Mouse (Mus musculus) kidney, postnatal 10 days (tissue): Measurements from ENCODE around the gene Cobll1.

ENCODE experiments used
- DNase-seq: peaks from one replicate; pipeline ENCODE4 v3.0.0; 2021; ENCODE audit warnings: mixed read lengths

Gene Cobll1

GRCm38 (mm10) chr2:65083411-65083810 lies 155.8 kb downstream of the Cobll1 start:
- no peak for DNase-seq

DNA sequence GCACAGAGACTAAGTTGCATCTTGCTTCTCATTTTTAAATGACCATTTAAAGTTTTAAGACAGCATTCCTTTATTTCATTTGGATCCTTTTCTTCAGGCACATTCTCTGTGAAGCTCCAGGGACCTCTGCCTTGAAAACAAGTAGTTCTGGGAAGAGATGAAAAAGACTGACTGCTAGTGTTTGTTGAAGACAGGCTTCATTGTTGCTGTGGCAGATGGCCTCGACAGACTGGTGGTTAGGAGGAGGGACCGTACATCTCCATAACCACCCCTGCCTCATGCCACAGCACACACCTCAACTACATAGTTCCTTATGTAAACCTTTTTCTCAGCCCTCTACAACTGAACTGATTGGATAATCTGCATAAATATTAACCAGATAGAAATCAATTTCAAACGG lies 161.7 kb downstream of the Cobll1 start:
- DNase-seq: no peak

DNA sequence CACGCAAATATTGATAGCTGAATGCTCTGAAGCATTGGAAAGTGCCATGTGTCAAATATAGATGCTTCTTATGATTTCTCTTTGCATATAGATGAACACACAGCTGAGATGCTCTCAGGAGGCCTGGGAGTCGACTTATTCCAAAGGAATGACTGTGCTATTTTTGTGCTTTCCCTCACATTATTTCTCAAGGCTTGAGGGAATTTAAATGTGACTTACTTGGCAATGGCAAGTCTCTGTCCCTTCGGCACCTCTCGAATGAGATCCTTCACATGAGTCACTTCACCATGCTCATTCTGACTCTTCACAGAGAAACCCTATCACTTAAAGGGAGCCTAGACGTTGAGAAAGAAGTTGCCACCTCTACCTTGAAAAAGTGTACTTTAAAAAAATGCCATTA lies 163.4 kb downstream of the Cobll1 start:
- DNase-seq: no peak

DNA sequence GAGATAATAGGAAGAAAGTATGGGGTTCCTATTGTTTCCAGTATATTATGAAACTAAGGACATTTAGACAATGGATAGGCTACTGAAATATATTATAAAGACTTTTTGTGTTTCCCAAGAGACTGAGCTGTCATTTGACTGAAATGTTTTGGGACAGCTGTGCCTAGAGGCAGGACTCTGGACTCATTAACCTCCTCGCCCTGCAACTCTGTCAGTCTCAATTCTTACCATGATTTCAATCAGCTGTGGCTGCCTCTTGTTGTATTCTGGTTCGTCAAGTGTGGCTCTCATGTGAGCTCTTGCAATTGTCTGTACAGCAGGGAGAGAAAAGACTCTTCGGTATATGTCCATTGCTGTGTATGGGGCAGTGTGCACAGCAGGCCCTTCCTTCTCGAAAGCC lies 163.8 kb downstream of the Cobll1 start:
- no peak for DNase-seq

GRCm38 (mm10) chr2:65072205-65072604 lies 167.0 kb downstream of the Cobll1 start:
- no peak for DNase-seq

GRCm38 (mm10) chr2:65053764-65054163 lies 185.4 kb downstream of the Cobll1 start:
- no peak for DNase-seq

- DNase-seq: no peak
Measured at GRCm38 (mm10) chr2:65052191-65053012, 186.8 kb downstream of the Cobll1 start.

DNA sequence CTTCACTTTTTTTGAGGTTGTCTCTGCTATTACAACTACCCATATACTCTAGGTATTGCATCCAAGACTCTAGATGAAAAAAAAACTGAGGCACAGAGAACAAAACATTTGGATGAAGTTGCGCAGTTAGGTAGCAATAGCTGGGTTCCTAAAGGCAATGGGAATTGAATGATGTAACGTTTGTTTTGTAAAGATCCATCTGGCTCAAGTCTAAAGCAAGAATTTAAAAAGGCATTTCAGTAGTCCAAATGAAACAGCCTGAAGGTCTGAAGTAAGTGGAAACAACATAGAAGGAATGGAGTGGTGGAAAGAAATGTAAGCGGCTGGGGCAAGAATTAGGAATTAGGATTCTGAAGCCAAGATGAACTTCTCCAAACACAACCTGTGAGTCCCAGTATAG lies 188.4 kb downstream of the Cobll1 start:
- no peak for DNase-seq

DNA sequence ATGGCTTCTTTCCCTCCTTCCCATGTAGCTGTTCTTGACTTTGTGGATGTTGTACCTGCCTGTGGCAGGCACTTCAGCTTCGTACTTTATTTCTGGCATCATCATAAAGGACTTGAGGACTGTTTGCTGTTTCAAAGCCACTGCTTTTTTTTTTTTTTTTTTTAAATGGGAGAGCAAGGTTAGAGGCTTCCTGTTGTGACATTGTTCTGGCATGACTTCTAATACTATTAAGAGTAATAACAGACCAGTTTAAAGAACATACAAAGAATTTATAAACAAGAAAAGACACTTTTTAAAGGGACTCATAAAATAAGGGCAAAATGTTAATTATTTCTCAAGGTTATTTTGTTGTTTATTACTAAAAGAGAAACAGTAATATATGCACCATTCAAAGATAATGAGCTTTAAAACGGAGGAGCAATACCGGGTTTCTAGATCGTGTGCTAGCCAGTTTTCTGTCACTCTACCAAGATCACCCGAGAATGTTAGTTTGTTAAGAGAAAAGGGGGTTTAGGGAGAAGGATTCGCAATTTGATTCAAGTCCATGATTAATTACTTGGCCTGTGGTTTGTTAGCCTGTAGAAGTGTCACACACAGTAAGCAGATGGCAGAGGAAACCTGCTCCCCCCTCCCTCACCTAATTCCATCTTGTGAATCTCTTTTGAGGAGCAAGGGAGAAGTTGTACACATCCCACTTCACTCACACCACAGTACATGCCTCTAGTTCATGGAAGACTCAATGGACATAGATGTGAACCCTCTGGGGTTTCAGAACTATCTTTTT lies 190.8 kb downstream of the Cobll1 start:
- DNase-seq: no peak
